Mouse (Mus musculus) cerebellum, adult 2 months (tissue): Measurements from ENCODE around the gene Cst9.

Source experiments
- CTCF ChIP-seq: fragments of 200-500 bp; IDR thresholded peaks from 2 replicates; pipeline ENCODE4 v1.5.1; 2011; ENCODE audit warnings: low read depth, mild to moderate bottlenecking, control low read depth, low read length, moderate library complexity, borderline replicate concordance; ENCODE audit not compliant: insufficient read depth
- POLR2A ChIP-seq: fragments of 200-500 bp; IDR thresholded peaks from 2 replicates; pipeline ENCODE4 v1.6.1; 2011; ENCODE audit warnings: low read length, control low read depth, borderline replicate concordance; ENCODE audit not compliant: insufficient read depth

DNA sequence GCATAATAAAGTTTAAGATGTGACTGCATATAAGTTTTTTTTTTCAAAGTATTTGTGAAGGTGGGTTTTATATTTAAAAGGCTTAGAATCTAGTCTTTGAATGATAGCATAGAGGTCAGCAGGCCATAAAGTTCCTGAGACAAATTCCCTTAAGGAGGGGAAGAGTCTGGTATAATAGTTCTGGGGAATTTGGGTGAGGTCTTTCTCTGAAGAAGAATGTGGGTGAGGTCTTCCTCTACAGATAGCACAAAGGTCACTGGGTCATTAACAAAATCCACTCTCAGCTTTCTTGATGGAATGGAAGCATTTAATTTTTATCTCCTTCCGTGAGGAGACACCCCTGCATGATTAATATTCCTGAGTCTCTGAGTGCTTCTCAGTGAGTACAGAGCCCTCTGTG is 9.0 kb upstream of the Cst9 start:
- TF ChIP-seq CTCF (no peak), POLR2A (no peak)
